Mouse (Mus musculus) ES-Bruce4 (cell line): ENCODE measurements at regions not wholly inside any gene's neighbourhood (a gene's known extent, or its start where the extent isn't known, plus 50 kb on each side); places are given as distances from the start of the nearest gene placed in this dataset.
A peak's percentile ranks its signal among the peaks of the same experiment; 100 is the strongest.

Experiments used
- H3K27ac ChIP-seq: 2 replicates; pipeline ENCODE4 v1.5.1; 2012; ENCODE audit warnings: low read length, inconsistent platforms; ENCODE audit not compliant: insufficient read depth
- H3K27me3 ChIP-seq: 2 replicates; pipeline ENCODE4 v1.6.1; 2012; ENCODE audit warnings: mild to moderate bottlenecking, low read length, inconsistent platforms; ENCODE audit not compliant: control insufficient read depth, poor library complexity, insufficient read depth, severe bottlenecking
- H3K36me3 ChIP-seq: 2 replicates; pipeline ENCODE4 v1.6.1; 2012; ENCODE audit warnings: inconsistent platforms, mild to moderate bottlenecking, low read length, moderate library complexity; ENCODE audit not compliant: control insufficient read depth, poor library complexity, insufficient read depth, severe bottlenecking
- H3K4me1 ChIP-seq: one replicate; pipeline ENCODE4 v1.8.1; 2011; ENCODE audit warnings: low read length; ENCODE audit not compliant: control insufficient read depth, insufficient read depth
- H3K4me3 ChIP-seq: 2 replicates; pipeline ENCODE4 v1.5.1; 2011; ENCODE audit warnings: low read depth, mild to moderate bottlenecking, low read length
- H3K9ac ChIP-seq: 2 replicates; pipeline ENCODE4 v1.6.1; 2012; ENCODE audit warnings: low read depth, mild to moderate bottlenecking, inconsistent platforms; ENCODE audit not compliant: poor library complexity, severe bottlenecking
- H3K9me3 ChIP-seq: replicated peaks from 2 replicates; pipeline ENCODE4 v1.6.1; 2012; ENCODE audit warnings: mild to moderate bottlenecking, low read length, inconsistent platforms; ENCODE audit not compliant: control insufficient read depth, poor library complexity, insufficient read depth, severe bottlenecking
- CTCF ChIP-seq: IDR thresholded peaks from one replicate; pipeline ENCODE4 v1.8.1; 2011; ENCODE audit warnings: low read depth, low read length
- EP300 ChIP-seq: IDR thresholded peaks from 2 replicates; pipeline ENCODE4 v1.6.1; 2011; ENCODE audit warnings: low read depth, low read length; ENCODE audit not compliant: insufficient read depth
- POLR2A ChIP-seq: IDR thresholded peaks from one replicate; pipeline ENCODE4 v1.8.1; 2011; ENCODE audit warnings: low read length; ENCODE audit not compliant: insufficient read depth

- H3K27me3 ChIP-seq = no peaks in the 10 kb centered on the region; the same call in 1 of the 2 replicates
- no peak overlapping the region for H3K9ac ChIP-seq
- no peaks in the 10 kb centered on the region for H3K4me1 ChIP-seq
- TF ChIP-seq POLR2A = no peak
- no peak for TF ChIP-seq CTCF
- no peak for TF ChIP-seq EP300
- no peaks in the 10 kb centered on the region for H3K36me3 ChIP-seq
- no peaks in the 10 kb centered on the region for H3K9me3 ChIP-seq
- H3K4me3 ChIP-seq = no peak overlapping the region
- H3K27ac ChIP-seq = no peak overlapping the region
Measured at GRCm38 (mm10) chr12:99629606-99630005, 66.2 kb upstream of the Foxn3 start.

- H3K9me3 ChIP-seq = no peaks in the 10 kb centered on the region
- no peaks in the 10 kb centered on the region; the same call in 1 of the 2 replicates for H3K27me3 ChIP-seq
- H3K36me3 ChIP-seq = no peaks in the 10 kb centered on the region
- no peaks in the 10 kb centered on the region for H3K4me1 ChIP-seq
- peak overlapping the region; percentile 23; the same call in 1 of the 2 replicates for H3K9ac ChIP-seq
- no peak overlapping the region for H3K4me3 ChIP-seq
- H3K27ac ChIP-seq = no peak overlapping the region
- TF ChIP-seq EP300 (no peak), CTCF (no peak)
Measured at GRCm38 (mm10) chr12:99628421-99628820, 65.0 kb upstream of the Foxn3 start.

GRCm38 (mm10) chr12:99627898-99628231, 64.5 kb upstream of the Foxn3 start:
- H3K4me1 ChIP-seq = no peaks in the 10 kb centered on the region
- peak overlapping the region; percentile 23 for H3K9ac ChIP-seq
- H3K4me3 ChIP-seq = peak overlapping the region; percentile 60
- no peaks in the 10 kb centered on the region for H3K9me3 ChIP-seq
- H3K27me3 ChIP-seq = no peaks in the 10 kb centered on the region; the same call in 1 of the 2 replicates
- no peaks in the 10 kb centered on the region for H3K36me3 ChIP-seq
- TF ChIP-seq CTCF (no peak), EP300 (no peak), POLR2A (no peak)
- no peak overlapping the region for H3K27ac ChIP-seq

- no peak overlapping the region for H3K27ac ChIP-seq
- no peaks in the 10 kb centered on the region for H3K4me1 ChIP-seq
- peak overlapping the region; percentile 23 for H3K9ac ChIP-seq
- H3K4me3 ChIP-seq = peak overlapping the region; percentile 60
- no peaks in the 10 kb centered on the region for H3K9me3 ChIP-seq
- H3K36me3 ChIP-seq = no peaks in the 10 kb centered on the region
- no peaks in the 10 kb centered on the region; the same call in 1 of the 2 replicates for H3K27me3 ChIP-seq
- TF ChIP-seq CTCF (no peak), EP300 (no peak), POLR2A (no peak)
Measured at GRCm38 (mm10) chr12:99627201-99627897, 64.0 kb upstream of the Foxn3 start.

- no peak for TF ChIP-seq POLR2A
- TF ChIP-seq EP300 = no peak
- no peak for TF ChIP-seq CTCF
Measured at GRCm38 (mm10) chr12:99626147-99626546, 62.8 kb upstream of the Foxn3 start.

GRCm38 (mm10) chr12:99625094-99625493, 61.7 kb upstream of the Foxn3 start:
- no peaks in the 10 kb centered on the region for H3K4me1 ChIP-seq
- TF ChIP-seq CTCF (no peak), POLR2A (no peak), EP300 (no peak)
- H3K9me3 ChIP-seq = peaks cover 4% of the 10 kb centered on the region; the same call in 1 of the 2 replicates
- H3K27ac ChIP-seq = no peak overlapping the region
- H3K36me3 ChIP-seq = no peaks in the 10 kb centered on the region
- no peaks in the 10 kb centered on the region; the same call in 1 of the 2 replicates for H3K27me3 ChIP-seq
- no peak overlapping the region for H3K9ac ChIP-seq
- no peak overlapping the region for H3K4me3 ChIP-seq

More at GRCm38 (mm10) chr12:99626147-99626546, 62.8 kb upstream of the Foxn3 start:
- H3K27ac ChIP-seq = no peak overlapping the region
- H3K36me3 ChIP-seq = no peaks in the 10 kb centered on the region
- H3K9ac ChIP-seq = no peak overlapping the region
- no peaks in the 10 kb centered on the region; the same call in 1 of the 2 replicates for H3K27me3 ChIP-seq
- H3K9me3 ChIP-seq = peaks cover 4% of the 10 kb centered on the region; the same call in 1 of the 2 replicates
- H3K4me1 ChIP-seq = no peaks in the 10 kb centered on the region
- H3K4me3 ChIP-seq = no peak overlapping the region
